Mouse (Mus musculus) hindbrain, embryonic 14.5 days (tissue): ENCODE results near the gene Igf2r. TPM values are rescaled to one million over a fixed set of nuclear protein-coding genes. Genes with fewer than 3 reads are reported as not detected.

Experiments used
- ATAC-seq: fragments of 200-750 bp; cut with Nextera tagmentation; 2 replicates; pipeline ENCODE4 v1.8.0; 2017; ENCODE audit warnings: moderate number of reproducible peaks, mild to moderate bottlenecking, moderate TSS enrichment, moderate library complexity; ENCODE audit not compliant: low FRiP score
- DNase-seq: peaks from one replicate; pipeline ENCODE4 v3.0.0-alpha.2; 2015; ENCODE audit warnings: low spot score
- H3K27ac ChIP-seq: fragments of 300-500 bp; sonication (generic); 2 replicates; pipeline ENCODE4 v1.5.1; 2014; ENCODE audit warnings: mild to moderate bottlenecking, moderate library complexity
- H3K27me3 ChIP-seq: fragments of 300-500 bp; sonication (generic); 2 replicates; pipeline ENCODE4 v1.6.1; 2014; ENCODE audit warnings: mild to moderate bottlenecking, low read length, mixed read lengths; ENCODE audit not compliant: control insufficient read depth, insufficient read depth
- H3K36me3 ChIP-seq: fragments of 300-500 bp; sonication (generic); replicated peaks from 2 replicates; pipeline ENCODE4 v1.6.1; 2014; ENCODE audit not compliant: control insufficient read depth, insufficient read depth
- H3K4me1 ChIP-seq: fragments of 300-500 bp; sonication (generic); replicated peaks from 2 replicates; pipeline ENCODE4 v1.6.1; 2014; ENCODE audit warnings: antibody characterized with exemption, low read length, mixed read lengths; ENCODE audit not compliant: control insufficient read depth, insufficient read depth
- H3K4me2 ChIP-seq: fragments of 300-500 bp; sonication (generic); replicated peaks from 2 replicates; pipeline ENCODE4 v1.6.1; 2014; ENCODE audit warnings: mild to moderate bottlenecking, moderate library complexity
- H3K4me3 ChIP-seq: fragments of 300-500 bp; sonication (generic); replicated peaks from 2 replicates; pipeline ENCODE4 v1.5.1; 2014; ENCODE audit warnings: mild to moderate bottlenecking, low read length
- H3K9ac ChIP-seq: fragments of 300-500 bp; sonication (generic); 2 replicates; pipeline ENCODE4 v1.6.1; 2014
- H3K9me3 ChIP-seq: fragments of 300-500 bp; sonication (generic); 2 replicates; pipeline ENCODE4 v1.6.1; 2016; ENCODE audit warnings: low read length; ENCODE audit not compliant: control insufficient read depth
- WGBS: fragments of 180-500 bp; shearing (Covaris S2); extraction: QIAGEN DNeasy Blood & Tissue Kit; methylation state at CpG from one replicate; pipeline ENCODE4 v1.1.7; 2014; 5-methylcytosine and 5-hydroxymethylcytosine counted together
- polyA plus RNA-seq: library from polyadenylated mRNA; unstranded; fragments of >200 nt; fragmentation: Nextera tagmentation; extraction: Ambion mirVana; gene quantifications from 2 replicates; pipeline ENCODE4 v1.2.1, GENCODE M21; 2014

Gene Igf2r
- polyA plus RNA-seq, 1 experiment from 2014 or later: 14.9 TPM

GRCm38 (mm10) chr17:12725871-12726270, 43.6 kb downstream of the Igf2r start:
- Histone ChIP-seq H3K4me1 (peaks cover 24% of the 10 kb centered on the region; the same call in 1 of the 2 replicates), H3K4me2 (no peak overlapping the region), H3K27ac (peak overlapping the region; percentile 67), H3K9me3 (no peaks in the 10 kb centered on the region), H3K4me3 (no peak overlapping the region), H3K27me3 (no peaks in the 10 kb centered on the region), H3K36me3 (peaks cover 50% of the 10 kb centered on the region), H3K9ac (no peak overlapping the region)
- no peak for ATAC-seq
- peak; percentile 65 for DNase-seq
- 54% methylated on average over 4 of the region's 4 CpGs for WGBS

- peaks cover 24% of the 10 kb centered on the region; the same call in 1 of the 2 replicates for H3K4me1 ChIP-seq
- H3K27me3 ChIP-seq: no peaks in the 10 kb centered on the region
- H3K9ac ChIP-seq: no peak overlapping the region
- DNase-seq (no peak), ATAC-seq (no peak)
- H3K36me3 ChIP-seq: peaks cover 50% of the 10 kb centered on the region
- H3K27ac ChIP-seq: peak overlapping the region; percentile 67
- no peaks in the 10 kb centered on the region for H3K9me3 ChIP-seq
- 62% methylated on average over 6 of the region's 6 CpGs for WGBS
- H3K4me2 ChIP-seq: no peak overlapping the region
- no peak overlapping the region for H3K4me3 ChIP-seq
These were observed 44.4 kb downstream of the Igf2r start for GRCm38 (mm10) chr17:12724767-12725744.

GRCm38 (mm10) chr17:12723986-12724766, 45.3 kb downstream of the Igf2r start:
- Histone ChIP-seq H3K4me3 (no peak overlapping the region), H3K9me3 (no peaks in the 10 kb centered on the region), H3K4me1 (peaks cover 24% of the 10 kb centered on the region; the same call in 1 of the 2 replicates), H3K27ac (peak overlapping the region; percentile 58), H3K4me2 (no peak overlapping the region), H3K36me3 (peaks cover 54% of the 10 kb centered on the region), H3K9ac (no peak overlapping the region), H3K27me3 (no peaks in the 10 kb centered on the region)
- WGBS: 89% methylated on average over 5 of the region's 5 CpGs
- DNase-seq (no peak), ATAC-seq (no peak)

GRCm38 (mm10) chr17:12722622-12723021, 46.8 kb downstream of the Igf2r start:
- 84% methylated on average over 8 of the region's 8 CpGs for WGBS
- Histone ChIP-seq H3K27me3 (no peaks in the 10 kb centered on the region), H3K36me3 (peaks cover 70% of the 10 kb centered on the region), H3K9me3 (no peaks in the 10 kb centered on the region), H3K9ac (no peak overlapping the region), H3K4me1 (peaks cover 24% of the 10 kb centered on the region; the same call in 1 of the 2 replicates), H3K4me3 (no peak overlapping the region), H3K4me2 (no peak overlapping the region), H3K27ac (no peak overlapping the region)
- ATAC-seq (no peak), DNase-seq (no peak)

- WGBS: 92% methylated on average over 5 of the region's 5 CpGs
- H3K36me3 ChIP-seq: peaks cover 80% of the 10 kb centered on the region
These were observed 48.2 kb downstream of the Igf2r start for GRCm38 (mm10) chr17:12721118-12721886.

GRCm38 (mm10) chr17:12718251-12718650, 51.2 kb downstream of the Igf2r start:
- no peak overlapping the region for H3K9ac ChIP-seq
- no peak overlapping the region for H3K4me2 ChIP-seq
- peaks cover 94% of the 10 kb centered on the region for H3K36me3 ChIP-seq
- H3K4me3 ChIP-seq: no peak overlapping the region
- no peaks in the 10 kb centered on the region for H3K9me3 ChIP-seq
- DNase-seq: no peak
- 0 out of 2 replicates have a peak, but pooled peaks have one; percentile 24 for ATAC-seq
- peak overlapping the region; percentile 38; the same call in 1 of the 2 replicates for H3K27ac ChIP-seq
- no peaks in the 10 kb centered on the region for H3K27me3 ChIP-seq
- WGBS: 75% methylated on average over 7 of the region's 7 CpGs
- no peaks in the 10 kb centered on the region for H3K4me1 ChIP-seq

More at GRCm38 (mm10) chr17:12721118-12721886, 48.2 kb downstream of the Igf2r start:
- Histone ChIP-seq H3K4me2 (no peak overlapping the region), H3K9me3 (no peaks in the 10 kb centered on the region), H3K27me3 (no peaks in the 10 kb centered on the region), H3K9ac (no peak overlapping the region), H3K27ac (no peak overlapping the region), H3K4me1 (peaks cover 23% of the 10 kb centered on the region; the same call in 1 of the 2 replicates), H3K4me3 (no peak overlapping the region)
- ATAC-seq (no peak), DNase-seq (no peak)

- Histone ChIP-seq H3K9me3 (no peaks in the 10 kb centered on the region), H3K36me3 (peaks cover 90% of the 10 kb centered on the region), H3K27ac (0 out of 2 replicates have a peak overlapping the region, but pooled peaks have one; percentile 38), H3K4me2 (no peak overlapping the region), H3K4me3 (no peak overlapping the region), H3K9ac (no peak overlapping the region), H3K27me3 (no peaks in the 10 kb centered on the region), H3K4me1 (no peaks in the 10 kb centered on the region)
- whole genome bisulfite sequencing: 94% methylated on average over 4 of the region's 4 CpGs
- no peak for ATAC-seq
- no peak for DNase-seq
These were observed 52.0 kb downstream of the Igf2r start for GRCm38 (mm10) chr17:12717445-12717844.

GRCm38 (mm10) chr17:12715032-12715431, 54.4 kb downstream of the Igf2r start:
- ATAC-seq (no peak), DNase-seq (no peak)
- H3K4me1 ChIP-seq: no peaks in the 10 kb centered on the region
- no peak overlapping the region for H3K9ac ChIP-seq
- no peaks in the 10 kb centered on the region for H3K9me3 ChIP-seq
- no peak overlapping the region for H3K4me2 ChIP-seq
- WGBS: 83% methylated on average over 1 of the region's 1 CpGs
- H3K27me3 ChIP-seq: no peaks in the 10 kb centered on the region
- H3K36me3 ChIP-seq: peaks cover 90% of the 10 kb centered on the region
- H3K27ac ChIP-seq: no peak overlapping the region
- H3K4me3 ChIP-seq: no peak overlapping the region
